8 mouse cellular contexts compared by ENCODE assay signal in genomic region chr4:48124773-48125469, GRCm38 (mm10). TPM values are rescaled to one million over a fixed set of nuclear protein-coding genes. Genes with fewer than 3 reads are reported as not detected.
DNase-seq lines count a peak whose midpoint lies in the region; ATAC-seq and TF ChIP-seq lines count a peak whose summit lies in the region.

Gene Stx17, plus strand, starts transcription at chr4:48124915.

- no peaks in the 10 kb centered on the region for H3K9me3 ChIP-seq in embryonic facial prominence, embryonic 13.5 days
- no peaks in the 10 kb centered on the region for H3K9me3 ChIP-seq in limb, embryonic 12.5 days
- no peaks in the 10 kb centered on the region for H3K9me3 ChIP-seq in midbrain, embryonic 14.5 days (ENCODE audit: control insufficient read depth, low read length)

- 1% methylated on average over 58 of the region's 58 CpGs for WGBS in embryonic facial prominence, embryonic 13.5 days
- under 1% methylated on average over 58 of the region's 58 CpGs for WGBS in heart, adult 2 months
- 2% methylated on average over 57 of the region's 58 CpGs for WGBS in limb, embryonic 12.5 days
- WGBS in midbrain, embryonic 14.5 days: 2% methylated on average over 58 of the region's 58 CpGs

- no peaks in the 10 kb centered on the region for H3K36me3 ChIP-seq in embryonic facial prominence, embryonic 13.5 days
- H3K36me3 ChIP-seq in heart, adult 2 months (ENCODE audit: control insufficient read depth, insufficient read depth, low read length): peaks cover 4% of the 10 kb centered on the region; the same call in 1 of the 2 replicates
- no peaks in the 10 kb centered on the region for H3K36me3 ChIP-seq in limb, embryonic 12.5 days
- H3K36me3 ChIP-seq in midbrain, embryonic 14.5 days (ENCODE audit: control insufficient read depth, insufficient read depth, low read length): no peaks in the 10 kb centered on the region

- H3K27me3 ChIP-seq in embryonic facial prominence, embryonic 13.5 days: no peaks in the 10 kb centered on the region
- no peaks in the 10 kb centered on the region for H3K27me3 ChIP-seq in heart, adult 2 months (ENCODE audit: control insufficient read depth, insufficient read depth, low read length)
- H3K27me3 ChIP-seq in limb, embryonic 12.5 days: no peaks in the 10 kb centered on the region
- no peaks in the 10 kb centered on the region for H3K27me3 ChIP-seq in midbrain, embryonic 14.5 days (ENCODE audit: control insufficient read depth, insufficient read depth, low read length)

- peak within 1 kb of the TSS; percentile 84 for H3K4me3 ChIP-seq in embryonic facial prominence, embryonic 13.5 days
- peak within 1 kb of the TSS; percentile 99 for H3K4me3 ChIP-seq in heart, adult 2 months
- H3K4me3 ChIP-seq in limb, embryonic 12.5 days (replicated peaks): peak within 1 kb of the TSS; percentile 73
- H3K4me3 ChIP-seq in midbrain, embryonic 14.5 days (replicated peaks; ENCODE audit: low read depth, low read length): peak within 1 kb of the TSS; percentile 77

- H3K4me2 ChIP-seq in embryonic facial prominence, embryonic 13.5 days: peak within 1 kb of the TSS; percentile 73
- peak within 1 kb of the TSS; percentile 77 for H3K4me2 ChIP-seq in limb, embryonic 12.5 days
- H3K4me2 ChIP-seq in midbrain, embryonic 14.5 days (ENCODE audit: low read length): peak within 1 kb of the TSS; percentile 81

- H3K9ac ChIP-seq in embryonic facial prominence, embryonic 13.5 days: peak within 1 kb of the TSS; percentile 97
- H3K9ac ChIP-seq in heart, adult 2 months (ENCODE audit: low read depth, low read length): peak within 1 kb of the TSS; percentile 100
- H3K9ac ChIP-seq in limb, embryonic 12.5 days (replicated peaks): peak within 1 kb of the TSS; percentile 90
- peak within 1 kb of the TSS; percentile 86 for H3K9ac ChIP-seq in midbrain, embryonic 14.5 days (replicated peaks; ENCODE audit: low read length)

- ATAC-seq in embryonic facial prominence, embryonic 13.5 days (ENCODE audit: insufficient number of reproducible peaks, insufficient read depth, low FRiP score, low TSS enrichment, low read depth): peak; percentile 96
- ATAC-seq in limb, embryonic 12.5 days (ENCODE audit: insufficient number of reproducible peaks, insufficient read depth, low FRiP score, low TSS enrichment, low read depth): peak; percentile 98
- ATAC-seq in midbrain, embryonic 14.5 days (ENCODE audit: low FRiP score, low TSS enrichment): peak; percentile 99

- no peak for TF ChIP-seq EP300 in heart, adult 2 months (IDR thresholded peaks at IDR 0.05; ENCODE audit: insufficient read depth, low read depth, low read length)

- peak; percentile 64 for TF ChIP-seq POLR2A in heart, adult 2 months (IDR thresholded peaks at IDR 0.05; ENCODE audit: insufficient read depth, low read depth, low read length)

- peaks cover 7% of the 10 kb centered on the region; the same call in 1 of the 2 replicates for H3K4me1 ChIP-seq in embryonic facial prominence, embryonic 13.5 days
- H3K4me1 ChIP-seq in heart, adult 2 months (ENCODE audit: control insufficient read depth, insufficient read depth, low read length): peaks cover 2% of the 10 kb centered on the region
- 0 out of 2 replicates have a peak, but pooled peaks cover 2% of the 10 kb centered on the region for H3K4me1 ChIP-seq in limb, embryonic 12.5 days (replicated peaks)
- no peaks in the 10 kb centered on the region for H3K4me1 ChIP-seq in midbrain, embryonic 14.5 days (ENCODE audit: control insufficient read depth, insufficient read depth, low read length)

- intact Hi-C loops in heart, adult 2 months (cut with DNase I): loop anchor here (2.0 to 10.0 kb wide), 3 partner anchors 80 to 610 kb away; partner anchors contain the start of gene Nr4a3

- no peak for TF ChIP-seq CTCF in heart, adult 2 months (IDR thresholded peaks at IDR 0.05)

- DNase-seq in 416B (ENCODE audit: low read depth): peak; percentile 88
- peak; percentile 65 to 83 for DNase-seq in adrenal gland, postnatal 4 days (ENCODE audit: low spot score in 2 of 2)
- DNase-seq in heart, adult 2 months: peak; percentile 90
- DNase-seq in kidney, adult 8-10 months: peak; percentile 75 to 90
- DNase-seq in midbrain, embryonic 14.5 days: peak; percentile 92
- DNase-seq in spleen, adult 12 weeks (ENCODE audit: low spot score): peak; percentile 89

- H3K27ac ChIP-seq in embryonic facial prominence, embryonic 13.5 days: no peak within 1 kb of the TSS
- H3K27ac ChIP-seq in heart, adult 2 months: peak within 1 kb of the TSS; percentile 93
- H3K27ac ChIP-seq in limb, embryonic 12.5 days: 0 out of 2 replicates have a peak within 1 kb of the TSS, but pooled peaks have one; percentile 53
- no peak within 1 kb of the TSS for H3K27ac ChIP-seq in midbrain, embryonic 14.5 days (replicated peaks; ENCODE audit: low read depth, low read length)

- H3K79me2 ChIP-seq in heart, adult 2 months (replicated peaks; ENCODE audit: control insufficient read depth, insufficient read depth, low read length): 0 out of 2 replicates have a peak, but pooled peaks cover 1% of the 10 kb centered on the region

RNA-seq across cellular contexts. Expression of gene Stx17, which starts in this region (rescaled TPM):
- total RNA-seq in adrenal gland, postnatal 4 days (2021): 10 to 100 TPM; 75.0 to 89.9 TPM
- 37.4 and 41.3 TPM in 2 replicates for polyA plus RNA-seq in embryonic facial prominence, embryonic 13.5 days (2015; fragmentation: Nextera tagmentation; extraction: Ambion mirVana)
- 10 to 100 TPM; 25.1 TPM for total RNA-seq in heart, adult 2 months (2021)
- polyA plus RNA-seq in heart, adult 2 months (2012; rRNA removed): 6.7 and 12.6 TPM in 2 replicates
- polyA plus RNA-seq in limb, embryonic 12.5 days (2016; fragmentation: Nextera tagmentation; extraction: Ambion mirVana): 28.2 and 29.7 TPM in 2 replicates
- polyA plus RNA-seq in midbrain, embryonic 14.5 days (2014; fragmentation: Nextera tagmentation; extraction: Ambion mirVana): 25.6 and 27.4 TPM in 2 replicates

Comparison
In these comparisons a context has a peak if more than half of its experiments do, and no peak if none do; other contexts are left out.
1. H3K27ac ChIP-seq: peak in heart, adult 2 months (single experiment) and limb, embryonic 12.5 days (single experiment); none in embryonic facial prominence, embryonic 13.5 days (single experiment) and midbrain, embryonic 14.5 days (single experiment).
2. Peak in every context shown above with its lines, with median percentiles within 50 percentile points of each other: DNase-seq, ATAC-seq, H3K4me2 ChIP-seq, H3K4me3 ChIP-seq and H3K9ac ChIP-seq.